Mouse (Mus musculus): ENCODE measurements at regions not wholly inside any gene's neighbourhood (a gene's known extent, or its start where the extent isn't known, plus 50 kb on each side); places are given as distances from the start of the nearest gene placed in this dataset.

DNA sequence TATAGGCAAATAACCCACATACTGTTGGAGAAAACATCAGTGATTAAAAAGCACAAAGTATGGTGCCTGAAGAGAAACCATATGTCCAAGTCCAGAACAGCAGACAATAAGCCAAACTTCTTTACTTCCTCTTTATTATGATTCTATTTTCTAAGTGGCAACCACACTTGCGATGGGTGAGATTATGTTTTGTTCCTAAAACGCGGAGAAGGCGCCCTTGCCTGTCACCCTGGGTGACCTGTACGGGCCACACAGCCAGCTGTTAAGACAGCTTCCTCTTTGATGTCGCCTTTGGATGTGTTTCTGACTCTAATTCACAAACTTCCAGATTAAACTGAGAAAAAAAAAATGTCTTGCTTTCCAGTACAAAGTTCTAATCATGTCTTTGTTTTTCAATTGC lies 83.9 kb upstream of the Sgip1 start:
- DNase-seq (ENCODE audit: low read depth in 1 of 2, low spot score in 2 of 2) = peak; percentile 17 to 45

DNA sequence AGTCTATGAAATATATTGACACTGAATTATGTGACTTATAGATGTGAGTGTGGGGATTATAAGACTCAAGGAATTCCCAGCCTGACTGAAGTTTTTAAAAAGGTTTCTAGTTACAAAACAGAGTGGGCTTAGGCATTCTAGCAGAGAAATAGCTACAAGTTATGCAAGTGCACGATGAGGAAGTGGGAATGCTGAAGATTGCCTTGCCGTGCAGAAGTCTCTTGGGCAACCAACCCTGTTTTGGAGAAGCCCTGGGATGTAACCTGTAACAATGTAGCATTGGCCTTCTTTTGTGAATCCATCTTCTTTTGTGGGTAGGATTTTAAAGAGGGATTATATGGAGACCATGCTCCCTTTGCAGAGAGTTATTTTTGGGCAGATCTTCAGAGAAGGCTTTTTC lies 82.5 kb upstream of the Sgip1 start:
- peak in 1 of 2 experiments; percentile 10 for DNase-seq (ENCODE audit: low read depth in 1 of 2, low spot score in 2 of 2)

GRCm38 (mm10) chr4:102663617-102664016 lies 77.5 kb upstream of the Sgip1 start:
- no peak for DNase-seq (ENCODE audit: low read depth in 1 of 2, low spot score in 2 of 2)

- no peak for DNase-seq (ENCODE audit: low read depth in 1 of 2, low spot score in 2 of 2)
Measured at GRCm38 (mm10) chr4:102682190-102682589, 58.9 kb upstream of the Sgip1 start.

DNA sequence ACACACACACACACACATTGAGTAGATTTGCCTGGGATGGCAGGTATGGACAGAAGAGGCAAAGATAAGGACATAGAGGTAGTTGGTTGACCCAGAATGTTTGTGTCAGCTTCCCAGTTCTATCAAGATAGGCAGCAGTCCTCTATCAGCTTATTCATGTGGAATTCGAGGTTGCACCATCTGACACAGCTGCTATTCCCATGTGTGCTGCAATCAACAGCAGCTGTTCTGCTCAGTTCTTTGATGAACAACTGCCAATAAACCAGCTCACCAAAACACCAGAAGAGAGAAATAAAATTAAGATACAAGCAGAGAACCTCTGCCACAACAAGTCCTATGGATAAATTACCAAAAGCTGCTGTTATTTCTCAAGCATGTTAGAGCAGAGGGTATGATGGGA lies 56.1 kb upstream of the Sgip1 start:
- no peak for DNase-seq (ENCODE audit: low read depth in 1 of 2, low spot score in 2 of 2)

- DNase-seq (ENCODE audit: low read depth in 1 of 2, low spot score in 2 of 2) = no peak
Measured at GRCm38 (mm10) chr4:102688378-102688777, 52.7 kb upstream of the Sgip1 start.

Data from monocyte, adult 2 months (primary cell).